Mouse (Mus musculus): ENCODE data around the gene Acsl5.

The Acsl5 gene

DNA sequence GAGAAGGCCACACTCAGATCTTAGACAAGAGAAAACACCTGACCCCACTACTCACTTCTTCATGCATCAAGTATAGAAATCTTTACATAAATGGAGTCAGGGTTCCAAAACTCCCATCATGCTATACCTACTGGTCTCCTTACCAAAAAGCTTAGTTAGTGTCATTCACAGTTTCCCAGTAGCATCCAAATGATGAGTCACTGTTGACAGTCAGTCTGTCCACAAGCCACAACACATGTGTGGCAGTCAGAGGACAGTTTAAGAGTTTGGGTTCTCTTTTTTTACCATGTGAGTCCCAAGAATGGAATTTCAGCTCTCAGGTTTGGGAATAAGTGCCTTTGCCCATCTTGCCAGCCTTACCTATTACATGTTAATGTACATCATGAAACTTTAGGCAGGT is 37.2 kb downstream of the Acsl5 start:
- DNase-seq (ENCODE audit: low spot score): no peak

GRCm38 (mm10) chr19:55290621-55291270 is 39.0 kb downstream of the Acsl5 start:
- DNase-seq (ENCODE audit: low spot score): peak; percentile 30

DNA sequence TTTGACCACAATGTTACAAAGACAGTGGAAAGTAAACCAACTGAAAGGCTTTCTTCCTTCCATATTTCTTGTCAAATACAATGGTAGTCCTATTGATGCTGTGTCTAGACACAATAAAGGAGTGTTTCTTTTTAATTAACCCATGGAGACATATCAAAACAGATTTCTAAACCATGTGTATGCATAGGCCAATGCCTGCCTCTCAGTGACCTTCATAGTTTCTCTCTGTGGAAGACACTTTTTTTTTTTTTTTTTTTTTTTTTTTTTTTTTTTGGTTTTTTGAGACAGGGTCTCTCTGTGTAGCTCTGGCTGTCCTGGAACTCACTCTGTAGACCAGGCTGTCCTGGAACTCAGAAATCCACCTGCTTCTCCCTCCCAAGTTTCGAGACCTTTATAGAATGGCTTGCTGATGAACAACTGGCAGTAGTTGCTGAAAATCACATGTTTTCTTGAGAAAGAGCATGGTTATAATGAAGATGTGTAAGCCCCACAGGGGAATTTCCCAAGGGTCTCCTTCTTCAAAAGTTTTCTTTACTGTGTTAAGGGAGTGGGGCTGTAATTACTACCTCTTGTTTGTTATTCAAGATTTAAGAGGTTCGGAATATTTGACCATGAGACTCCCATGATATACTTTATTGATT is 40.6 kb downstream of the Acsl5 start:
- no peak for DNase-seq (ENCODE audit: low spot score)

DNA sequence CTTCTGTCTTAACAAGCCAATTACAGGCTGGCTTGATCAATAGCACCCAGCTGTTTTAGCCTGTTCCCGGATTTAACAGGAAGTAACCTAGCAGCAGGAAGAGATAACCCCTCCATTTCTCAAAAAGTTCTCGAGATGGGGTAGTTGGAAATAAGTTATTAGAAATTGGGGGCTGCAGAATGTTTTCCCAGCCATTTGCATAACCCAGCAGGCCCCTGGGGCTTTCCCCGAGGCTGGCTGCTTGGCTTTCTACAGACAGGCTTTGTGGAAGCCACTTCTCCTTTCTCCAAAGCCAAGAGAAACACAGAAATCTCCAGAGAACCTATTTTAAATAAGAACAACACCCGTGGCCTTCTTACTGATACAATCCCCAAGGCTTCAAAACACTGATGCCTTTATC is 41.4 kb downstream of the Acsl5 start:
- DNase-seq (ENCODE audit: low spot score): no peak

DNA sequence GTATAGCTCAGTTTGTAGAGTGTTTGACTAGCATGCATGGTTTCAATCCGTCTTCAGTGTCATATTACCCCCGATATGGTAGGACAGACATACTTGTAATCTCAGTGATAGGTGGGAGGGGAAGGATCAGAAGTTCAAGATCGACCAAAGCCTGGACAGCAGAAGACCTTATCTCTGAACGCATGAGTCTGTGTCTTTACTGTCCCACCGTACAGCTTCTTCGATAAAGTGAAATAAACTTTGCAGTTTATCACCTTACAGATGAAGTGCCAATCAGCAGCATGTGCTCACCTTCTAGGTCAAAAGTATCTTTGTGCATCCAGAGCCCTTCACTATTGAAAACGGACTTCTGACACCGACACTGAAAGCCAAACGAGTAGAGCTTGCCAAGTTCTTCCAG is 43.3 kb downstream of the Acsl5 start:
- no peak for DNase-seq (ENCODE audit: low spot score)

DNA sequence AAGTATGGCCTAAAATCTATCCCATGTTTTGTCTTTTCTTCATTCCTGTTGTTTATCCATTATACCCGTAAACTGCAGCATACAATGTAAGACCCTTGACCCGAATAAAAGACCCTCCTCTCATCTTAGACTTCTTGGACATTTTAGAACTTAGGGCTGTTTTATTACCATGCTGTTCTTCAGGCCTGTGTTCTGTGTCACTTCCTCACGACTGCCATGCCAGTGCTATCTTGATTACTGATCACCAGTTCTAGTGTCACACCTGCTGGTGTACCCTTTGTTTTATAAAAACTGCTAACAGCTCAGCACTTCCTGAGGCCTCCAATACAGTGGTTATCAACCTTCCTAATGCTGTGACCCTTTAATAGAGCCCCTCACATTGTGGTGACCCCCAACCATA is 43.8 kb downstream of the Acsl5 start:
- no peak for DNase-seq (ENCODE audit: low spot score)

DNA sequence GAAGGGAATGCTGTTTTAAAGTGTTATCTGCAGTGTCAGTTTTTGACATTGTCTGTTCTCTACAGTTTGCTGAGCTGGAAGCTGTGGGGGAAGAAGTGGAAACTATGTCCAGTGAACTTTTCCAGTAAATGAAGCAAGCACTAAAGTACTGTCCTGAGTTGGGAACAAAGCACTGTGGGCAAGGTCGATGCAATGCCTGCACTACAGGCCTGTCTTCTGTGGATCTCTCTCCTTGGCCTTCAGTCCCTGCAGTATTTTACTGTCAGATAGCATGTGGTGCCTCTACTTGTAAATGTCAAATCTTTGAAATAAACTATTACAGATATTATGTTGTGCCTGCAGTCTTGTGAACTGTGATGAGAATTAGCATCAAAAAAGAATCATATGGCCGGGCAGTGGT is 44.6 kb downstream of the Acsl5 start:
- DNase-seq (ENCODE audit: low spot score): no peak

GRCm38 (mm10) chr19:55297489-55297888 is 45.8 kb downstream of the Acsl5 start:
- DNase-seq (ENCODE audit: low spot score): no peak

GRCm38 (mm10) chr19:55297961-55298360 is 46.2 kb downstream of the Acsl5 start:
- no peak for DNase-seq (ENCODE audit: low spot score)

DNA sequence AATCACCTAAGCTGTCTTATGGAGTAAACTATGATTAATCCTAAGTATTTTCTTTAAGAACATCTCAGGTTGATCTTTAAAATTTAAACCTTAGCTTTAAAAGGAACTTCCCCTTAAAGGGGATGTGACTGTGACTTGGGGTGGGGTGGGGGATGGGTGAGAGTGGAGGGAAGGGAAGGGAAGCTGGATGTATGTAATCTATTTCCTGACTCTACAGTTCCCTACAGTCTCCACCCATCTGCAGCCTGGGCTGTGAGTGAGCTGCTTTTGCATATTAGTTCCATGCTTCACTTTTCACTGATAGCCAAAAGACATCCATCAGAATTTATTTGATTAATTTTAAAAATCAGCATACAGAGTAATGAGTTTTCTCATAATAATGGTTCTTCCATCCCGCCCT is 47.6 kb downstream of the Acsl5 start:
- no peak for DNase-seq (ENCODE audit: low spot score)

DNA sequence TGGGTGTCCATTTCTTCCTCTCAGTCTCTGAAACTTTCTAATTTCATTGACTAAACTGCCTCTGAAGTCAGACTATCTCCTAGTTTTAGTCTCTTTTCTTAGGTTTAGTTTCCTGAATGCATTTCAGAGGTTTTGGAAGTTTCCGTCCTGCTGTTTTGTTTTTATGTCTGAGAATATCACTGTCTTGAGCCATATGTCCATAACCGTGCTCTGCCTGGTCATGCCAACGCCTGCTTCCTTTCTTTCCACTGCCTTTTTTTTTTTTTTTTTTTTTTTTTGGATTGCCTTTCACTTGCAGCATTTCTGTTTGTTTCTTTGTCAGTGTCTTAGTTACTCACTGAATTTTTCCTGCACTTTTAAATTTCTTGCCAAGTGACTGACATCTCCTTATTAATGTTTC is 48.8 kb downstream of the Acsl5 start:
- DNase-seq (ENCODE audit: low spot score): no peak

GRCm38 (mm10) chr19:55305024-55305423 is 53.3 kb downstream of the Acsl5 start:
- DNase-seq (ENCODE audit: low spot score): no peak

GRCm38 (mm10) chr19:55311874-55312273 is 60.1 kb downstream of the Acsl5 start:
- DNase-seq (ENCODE audit: low spot score): no peak

GRCm38 (mm10) chr19:55313649-55314048 is 61.9 kb downstream of the Acsl5 start:
- no peak for DNase-seq (ENCODE audit: low spot score)

- peak; percentile 86 for DNase-seq (ENCODE audit: low spot score)
Measured at GRCm38 (mm10) chr19:55315452-55316108, 63.8 kb downstream of the Acsl5 start, which contains the start of gene Zdhhc6. TSS of gene Zdhhc6 (minus strand) at chr19:55316032.

DNA sequence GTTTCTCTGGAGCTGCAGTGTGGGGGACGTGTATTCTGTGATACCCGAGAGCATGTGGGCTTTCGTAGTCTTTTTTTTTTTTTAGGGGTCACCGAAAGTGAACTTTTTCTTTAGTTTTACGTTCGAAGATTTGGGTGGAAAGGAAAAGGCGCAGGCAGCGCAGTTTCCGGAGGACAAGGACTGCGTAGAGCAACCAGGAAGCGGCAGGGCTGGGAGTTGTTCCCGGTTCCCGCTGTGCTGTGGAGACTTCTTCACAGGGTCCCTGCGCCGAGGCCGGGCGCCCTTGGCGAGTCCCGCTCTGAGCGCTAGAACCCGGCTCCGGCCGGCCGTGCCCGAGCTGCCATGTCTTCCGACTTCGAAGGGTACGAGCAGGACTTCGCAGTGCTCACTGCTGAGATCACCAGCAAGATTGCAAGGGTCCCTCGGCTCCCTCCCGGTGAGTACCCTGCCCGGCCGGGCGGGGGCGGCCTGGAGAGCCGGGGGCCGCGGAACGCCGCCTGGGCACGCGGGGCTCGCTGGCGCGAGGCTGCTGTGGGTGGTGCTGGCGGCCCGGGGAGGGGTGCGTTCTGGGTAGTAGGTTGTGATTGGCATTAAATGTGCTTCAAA is 64.5 kb downstream of the Acsl5 start, which contains the start of gene Vti1a:
Gene Vti1a (plus strand): TSS at position 187 of the 606 bp plus-strand sequence.
- DNase-seq (ENCODE audit: low spot score): peak; percentile 90

GRCm38 (mm10) chr19:55316901-55317300 is 65.2 kb downstream of the Acsl5 start:
- no peak for DNase-seq (ENCODE audit: low spot score)

- no peak for DNase-seq (ENCODE audit: low spot score)
Measured at GRCm38 (mm10) chr19:55319036-55319435, 67.3 kb downstream of the Acsl5 start.

DNA sequence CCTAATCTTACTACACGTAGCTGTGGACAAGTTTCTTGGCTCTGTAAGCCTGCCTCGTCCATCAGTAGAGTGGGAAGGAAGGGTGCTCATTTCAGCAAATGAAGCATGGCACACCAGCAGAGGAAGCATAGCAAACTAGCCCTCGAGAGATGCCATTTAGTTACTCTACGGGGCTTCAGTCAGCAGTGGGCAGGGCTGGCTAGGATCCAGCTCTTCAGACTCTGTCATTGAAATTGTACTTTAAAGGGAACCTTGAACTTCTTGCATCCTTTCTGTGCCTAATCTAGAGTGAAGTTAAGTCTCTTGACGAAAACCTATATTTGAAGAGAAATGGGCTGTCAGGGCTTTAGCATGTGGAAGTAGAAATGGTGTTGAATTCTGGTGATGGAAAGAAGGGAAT is 67.8 kb downstream of the Acsl5 start:
- DNase-seq (ENCODE audit: low spot score): no peak

- DNase-seq (ENCODE audit: low spot score): no peak
Measured at GRCm38 (mm10) chr19:55322604-55323003, 70.9 kb downstream of the Acsl5 start.

- DNase-seq (ENCODE audit: low spot score): no peak
Measured at GRCm38 (mm10) chr19:55327510-55327909, 75.8 kb downstream of the Acsl5 start.

- DNase-seq (ENCODE audit: low spot score): no peak
Measured at GRCm38 (mm10) chr19:55331776-55332175, 80.0 kb downstream of the Acsl5 start.
